Mouse (Mus musculus) thymus, adult 2 months (tissue): ENCODE measurements at regions not wholly inside any gene's neighbourhood (a gene's known extent, or its start where the extent isn't known, plus 50 kb on each side); places are given as distances from the start of the nearest gene placed in this dataset.

Source experiments
- DNase-seq: peaks from one replicate; pipeline ENCODE4 v3.0.0; 2021
- H3K27ac ChIP-seq: fragments of 200-500 bp; 2 replicates; pipeline ENCODE4 v1.5.1; 2012; ENCODE audit warnings: low read length, control low read depth; ENCODE audit not compliant: control insufficient read depth, insufficient read depth
- H3K27me3 ChIP-seq: fragments of 200-500 bp; 2 replicates; pipeline ENCODE4 v1.6.1; 2012; ENCODE audit warnings: mild to moderate bottlenecking, low read length, moderate library complexity, mixed read lengths; ENCODE audit not compliant: control insufficient read depth, insufficient read depth
- H3K36me3 ChIP-seq: fragments of 200-500 bp; 2 replicates; pipeline ENCODE4 v1.6.1; 2012; ENCODE audit warnings: mild to moderate bottlenecking, low read length, moderate library complexity; ENCODE audit not compliant: control insufficient read depth, insufficient read depth
- H3K4me1 ChIP-seq: fragments of 200-500 bp; replicated peaks from 2 replicates; pipeline ENCODE4 v1.6.1; 2012; ENCODE audit warnings: low read length; ENCODE audit not compliant: control insufficient read depth, insufficient read depth
- H3K4me3 ChIP-seq: fragments of 200-500 bp; 2 replicates; pipeline ENCODE4 v1.5.1; 2012; ENCODE audit warnings: mild to moderate bottlenecking, low read length, control low read depth, moderate library complexity; ENCODE audit not compliant: control insufficient read depth, insufficient read depth
- CTCF ChIP-seq: fragments of 200-500 bp; IDR thresholded peaks from 2 replicates; pipeline ENCODE4 v1.5.1; 2012; ENCODE audit warnings: mild to moderate bottlenecking, control low read depth, low read length, moderate library complexity, borderline replicate concordance; ENCODE audit not compliant: control insufficient read depth, poor library complexity, insufficient read depth; ENCODE audit errors: extremely low read depth
- POLR2A ChIP-seq: fragments of 200-500 bp; IDR thresholded peaks from 2 replicates; pipeline ENCODE4 v1.6.1; 2012; ENCODE audit warnings: mild to moderate bottlenecking, low read length, control low read depth, moderate library complexity; ENCODE audit not compliant: control insufficient read depth, poor library complexity, insufficient read depth; ENCODE audit errors: extremely low read depth
- WGBS: fragments of 180-500 bp; shearing (Covaris S2); methylation state at CpG from one replicate; pipeline ENCODE4 v1.1.7; 2018; 5-methylcytosine and 5-hydroxymethylcytosine counted together

GRCm38 (mm10) chr12:107222106-107222505, 266.3 kb upstream of the 3110018I06Rik start:
- H3K4me3 ChIP-seq, result no peak overlapping the region
- 28% methylated on average over 7 of the region's 7 CpGs for WGBS

GRCm38 (mm10) chr12:107230097-107230496, 258.3 kb upstream of the 3110018I06Rik start:
- Histone ChIP-seq H3K27me3 (no peaks in the 10 kb centered on the region), H3K36me3 (no peaks in the 10 kb centered on the region), H3K27ac (no peak overlapping the region), H3K4me3 (no peak overlapping the region), H3K4me1 (peaks cover 31% of the 10 kb centered on the region)
- DNase-seq, result no peak
- WGBS, result 91% methylated on average over 3 of the region's 3 CpGs
- TF ChIP-seq POLR2A, result no peak
- no peak for TF ChIP-seq CTCF

More at GRCm38 (mm10) chr12:107222106-107222505, 266.3 kb upstream of the 3110018I06Rik start:
- TF ChIP-seq CTCF (0 out of 2 replicates have a peak, but pooled peaks have one; percentile 12), POLR2A (no peak)
- Histone ChIP-seq H3K36me3 (no peaks in the 10 kb centered on the region), H3K27ac (no peak overlapping the region), H3K4me1 (peaks cover 24% of the 10 kb centered on the region), H3K27me3 (no peaks in the 10 kb centered on the region)
- DNase-seq, result no peak

GRCm38 (mm10) chr12:107231629-107232028, 256.8 kb upstream of the 3110018I06Rik start:
- no peak for TF ChIP-seq POLR2A
- no peak for TF ChIP-seq CTCF
- no peak for DNase-seq
- 57% methylated on average over 1 of the region's 1 CpGs for WGBS
- Histone ChIP-seq H3K4me3 (no peak overlapping the region), H3K27me3 (no peaks in the 10 kb centered on the region), H3K36me3 (no peaks in the 10 kb centered on the region), H3K4me1 (peaks cover 36% of the 10 kb centered on the region), H3K27ac (no peak overlapping the region)

- DNase-seq, result no peak
- no peaks in the 10 kb centered on the region for H3K36me3 ChIP-seq
- H3K4me3 ChIP-seq, result no peak overlapping the region
- no peaks in the 10 kb centered on the region for H3K27me3 ChIP-seq
- TF ChIP-seq CTCF (no peak), POLR2A (no peak)
- WGBS, result 95% methylated on average over 9 of the region's 9 CpGs
- peaks cover 16% of the 10 kb centered on the region; the same call in 1 of the 2 replicates for H3K4me1 ChIP-seq
- no peak overlapping the region for H3K27ac ChIP-seq
These were observed 237.5 kb upstream of the 3110018I06Rik start for GRCm38 (mm10) chr12:107250747-107251470.

GRCm38 (mm10) chr12:107251981-107252380, 236.5 kb upstream of the 3110018I06Rik start:
- H3K36me3 ChIP-seq, result no peaks in the 10 kb centered on the region
- H3K27ac ChIP-seq, result no peak overlapping the region
- 93% methylated on average over 15 of the region's 15 CpGs for WGBS
- TF ChIP-seq CTCF (no peak), POLR2A (no peak)
- H3K27me3 ChIP-seq, result no peaks in the 10 kb centered on the region
- peaks cover 14% of the 10 kb centered on the region; the same call in 1 of the 2 replicates for H3K4me1 ChIP-seq
- no peak overlapping the region for H3K4me3 ChIP-seq
- DNase-seq, result no peak

- Histone ChIP-seq H3K4me3 (no peak overlapping the region), H3K27ac (no peak overlapping the region), H3K27me3 (no peaks in the 10 kb centered on the region), H3K4me1 (peaks cover 25% of the 10 kb centered on the region), H3K36me3 (no peaks in the 10 kb centered on the region)
- WGBS, result 80% methylated on average over 5 of the region's 5 CpGs
- no peak for DNase-seq
- no peak for TF ChIP-seq CTCF
- no peak for TF ChIP-seq POLR2A
These were observed 226.4 kb upstream of the 3110018I06Rik start for GRCm38 (mm10) chr12:107262076-107262475.
